Comparison of ENCODE assay signal across 32 mouse cellular contexts in the genomic region with DNA sequence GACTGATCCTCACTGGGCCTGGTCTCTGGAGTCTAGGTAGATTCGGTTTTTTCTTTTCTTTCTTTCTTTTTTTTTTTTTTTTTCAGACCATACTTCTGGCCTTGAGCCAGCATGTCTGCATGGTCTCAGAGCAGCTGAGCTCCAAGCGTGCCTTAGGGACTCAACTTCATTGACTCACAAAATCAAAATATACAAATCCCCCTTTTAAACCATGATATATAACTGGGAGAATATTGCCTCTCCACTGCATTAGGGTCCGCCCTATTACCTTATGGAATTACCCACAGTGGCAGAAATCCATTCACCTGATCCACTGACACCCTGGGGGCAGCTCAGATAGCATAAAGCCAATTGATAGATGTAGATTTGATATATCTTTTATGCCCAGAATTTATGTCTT.
DNase-seq lines count a peak whose midpoint lies in the region; ATAC-seq and TF ChIP-seq lines count a peak whose summit lies in the region.
"Had no signal": no experiment of that assay in that cellular context is flagged by ENCODE, and none has a peak within 500 bp of the region (broad histone marks: within the 10 kb centered on the region; RNA-seq: fewer than 3 reads in every experiment).

No protein-coding gene starts in this region.

- ATAC-seq in forebrain, embryonic 14.5 days = no peak
- no peak for ATAC-seq in hindbrain, embryonic 14.5 days (ENCODE audit: low FRiP score)
- ATAC-seq in midbrain, embryonic 15.5 days (replicated peaks) = 0 out of 2 replicates have a peak, but pooled peaks have one; percentile 52
- no peak for ATAC-seq in midbrain, postnatal 0 days (ENCODE audit: low FRiP score)
- ATAC-seq in neural tube, embryonic 14.5 days (ENCODE audit: low read depth) = peak; percentile 21; the same call in 1 of the 2 replicates
- ATAC-seq: forebrain, embryonic 13.5 days; lung, postnatal 0 days; Patski had no signal

- H3K4me2 ChIP-seq in forebrain, embryonic 14.5 days (ENCODE audit: low read length) = no peak overlapping the region
- no peak overlapping the region for H3K4me2 ChIP-seq in hindbrain, embryonic 14.5 days (replicated peaks)
- no peak overlapping the region for H3K4me2 ChIP-seq in midbrain, embryonic 15.5 days
- no peak overlapping the region for H3K4me2 ChIP-seq in midbrain, postnatal 0 days (ENCODE audit: low read depth, low read length, poor library complexity, severe bottlenecking)
- H3K4me2 ChIP-seq in neural tube, embryonic 14.5 days (ENCODE audit: low read depth, low read length) = no peak overlapping the region
- H3K4me2 ChIP-seq: embryonic facial prominence, embryonic 15.5 days; forebrain, embryonic 13.5 days; heart, embryonic 12.5 days; limb, embryonic 15.5 days; liver, embryonic 13.5 days had no signal

- no peaks in the 10 kb centered on the region for H3K36me3 ChIP-seq in forebrain, embryonic 14.5 days (ENCODE audit: control insufficient read depth, insufficient read depth, low read length)
- no peaks in the 10 kb centered on the region for H3K36me3 ChIP-seq in forebrain, embryonic 10.5 days (replicated peaks)
- no peaks in the 10 kb centered on the region for H3K36me3 ChIP-seq in hindbrain, embryonic 14.5 days (replicated peaks; ENCODE audit: control insufficient read depth, insufficient read depth)
- no peaks in the 10 kb centered on the region for H3K36me3 ChIP-seq in hindbrain, embryonic 10.5 days
- no peaks in the 10 kb centered on the region for H3K36me3 ChIP-seq in midbrain, embryonic 15.5 days (replicated peaks)
- no peaks in the 10 kb centered on the region for H3K36me3 ChIP-seq in midbrain, postnatal 0 days (ENCODE audit: insufficient read depth, low read length)
- no peaks in the 10 kb centered on the region for H3K36me3 ChIP-seq in neural tube, embryonic 14.5 days (ENCODE audit: control insufficient read depth, insufficient read depth, low read length)
- H3K36me3 ChIP-seq: embryonic facial prominence, embryonic 10.5 days; embryonic facial prominence, embryonic 15.5 days; G1E; heart, embryonic 12.5 days; limb, embryonic 15.5 days; liver, embryonic 13.5 days had no signal

- no peak for TF ChIP-seq CTCF in midbrain, postnatal 0 days (IDR thresholded peaks at IDR 0.05)

- peak; percentile 18 for DNase-seq in forebrain, embryonic 14.5 days (ENCODE audit: low spot score)
- DNase-seq in forebrain, embryonic 10.5 days (ENCODE audit: extremely low spot score, low spot score) = no peak
- DNase-seq in hindbrain, embryonic 14.5 days (ENCODE audit: low spot score) = no peak
- DNase-seq in hindbrain, embryonic 10.5 days (ENCODE audit: low spot score) = no peak
- DNase-seq in midbrain, postnatal 0 days (ENCODE audit: low spot score) = no peak
- DNase-seq in testis, postnatal 10 days (ENCODE audit: low spot score) = no peak
- DNase-seq: cerebellum, adult 2 months; cerebellum, postnatal 25 days; gastrocnemius, adult 2 months; gastrocnemius, postnatal 36 days; heart, adult 2 months; kidney, adult 18-20 months; kidney, postnatal 10 days; layer of hippocampus, postnatal 36 days; left cerebral cortex, postnatal 4 days; liver, embryonic 13.5 days; lung, adult 18-20 months; lung, postnatal 4 days; retina, postnatal 1 day; right cerebral cortex, postnatal 14 days; thymus, postnatal 14 days had no signal

- H3K9me3 ChIP-seq in forebrain, embryonic 14.5 days (replicated peaks; ENCODE audit: control insufficient read depth, low read length) = no peaks in the 10 kb centered on the region
- H3K9me3 ChIP-seq in forebrain, embryonic 10.5 days = no peaks in the 10 kb centered on the region
- H3K9me3 ChIP-seq in hindbrain, embryonic 14.5 days (ENCODE audit: control insufficient read depth, low read length) = no peaks in the 10 kb centered on the region
- no peaks in the 10 kb centered on the region for H3K9me3 ChIP-seq in hindbrain, embryonic 10.5 days
- H3K9me3 ChIP-seq in midbrain, embryonic 15.5 days = no peaks in the 10 kb centered on the region
- no peaks in the 10 kb centered on the region for H3K9me3 ChIP-seq in midbrain, postnatal 0 days (ENCODE audit: low read length)
- no peaks in the 10 kb centered on the region for H3K9me3 ChIP-seq in neural tube, embryonic 14.5 days (ENCODE audit: control insufficient read depth, low read length)
- H3K9me3 ChIP-seq: embryonic facial prominence, embryonic 10.5 days; embryonic facial prominence, embryonic 15.5 days; forebrain, embryonic 13.5 days; G1E; heart, embryonic 12.5 days; limb, embryonic 15.5 days; liver, embryonic 13.5 days; megakaryocyte, embryonic 14.5 days had no signal

- H3K4me3 ChIP-seq in forebrain, embryonic 14.5 days (ENCODE audit: low read depth, low read length) = no peak overlapping the region
- no peak overlapping the region for H3K4me3 ChIP-seq in forebrain, embryonic 10.5 days
- H3K4me3 ChIP-seq in hindbrain, embryonic 14.5 days (replicated peaks; ENCODE audit: low read length) = no peak overlapping the region
- no peak overlapping the region for H3K4me3 ChIP-seq in hindbrain, embryonic 10.5 days
- no peak overlapping the region for H3K4me3 ChIP-seq in midbrain, embryonic 15.5 days
- no peak overlapping the region for H3K4me3 ChIP-seq in midbrain, postnatal 0 days (ENCODE audit: low read depth, low read length)
- H3K4me3 ChIP-seq in neural tube, embryonic 14.5 days (ENCODE audit: low read depth, low read length) = no peak overlapping the region
- H3K4me3 ChIP-seq: embryonic facial prominence, embryonic 10.5 days; embryonic facial prominence, embryonic 15.5 days; forebrain, embryonic 13.5 days; gastrocnemius, adult 2 months; heart, adult 2 months; heart, embryonic 12.5 days; limb, embryonic 15.5 days; liver, embryonic 13.5 days; megakaryocyte, embryonic 14.5 days had no signal

- H3K27me3 ChIP-seq in forebrain, embryonic 14.5 days (replicated peaks; ENCODE audit: control insufficient read depth, insufficient read depth, low read length) = no peaks in the 10 kb centered on the region
- no peaks in the 10 kb centered on the region for H3K27me3 ChIP-seq in forebrain, embryonic 10.5 days (ENCODE audit: poor library complexity, severe bottlenecking)
- H3K27me3 ChIP-seq in hindbrain, embryonic 14.5 days (ENCODE audit: control insufficient read depth, insufficient read depth, low read length) = no peaks in the 10 kb centered on the region
- H3K27me3 ChIP-seq in hindbrain, embryonic 10.5 days (ENCODE audit: insufficient read depth, poor library complexity, severe bottlenecking) = no peaks in the 10 kb centered on the region
- H3K27me3 ChIP-seq in midbrain, embryonic 15.5 days (replicated peaks) = no peaks in the 10 kb centered on the region
- H3K27me3 ChIP-seq in midbrain, postnatal 0 days (ENCODE audit: insufficient read depth, low read length) = no peaks in the 10 kb centered on the region
- no peaks in the 10 kb centered on the region for H3K27me3 ChIP-seq in neural tube, embryonic 14.5 days (ENCODE audit: control insufficient read depth, insufficient read depth, low read length)
- H3K27me3 ChIP-seq: embryonic facial prominence, embryonic 15.5 days; forebrain, embryonic 13.5 days; heart, embryonic 12.5 days; limb, embryonic 15.5 days; liver, embryonic 13.5 days; megakaryocyte, embryonic 14.5 days had no signal

- peaks cover 3% of the 10 kb centered on the region; the same call in 1 of the 2 replicates for H3K4me1 ChIP-seq in forebrain, embryonic 14.5 days (ENCODE audit: control insufficient read depth, insufficient read depth, low read length)
- peaks cover 3% of the 10 kb centered on the region; the same call in 1 of the 2 replicates for H3K4me1 ChIP-seq in forebrain, embryonic 10.5 days
- H3K4me1 ChIP-seq in hindbrain, embryonic 14.5 days (replicated peaks; ENCODE audit: control insufficient read depth, insufficient read depth, low read length) = peaks cover 4% of the 10 kb centered on the region; the same call in 1 of the 2 replicates
- H3K4me1 ChIP-seq in hindbrain, embryonic 10.5 days (replicated peaks) = no peaks in the 10 kb centered on the region
- no peaks in the 10 kb centered on the region for H3K4me1 ChIP-seq in midbrain, embryonic 15.5 days
- H3K4me1 ChIP-seq in midbrain, postnatal 0 days (ENCODE audit: insufficient read depth, low read length) = no peaks in the 10 kb centered on the region
- 0 out of 2 replicates have a peak, but pooled peaks cover 4% of the 10 kb centered on the region for H3K4me1 ChIP-seq in neural tube, embryonic 14.5 days (ENCODE audit: control insufficient read depth, insufficient read depth, low read length)
- H3K4me1 ChIP-seq: embryonic facial prominence, embryonic 15.5 days; forebrain, embryonic 13.5 days; heart, embryonic 12.5 days; liver, embryonic 13.5 days; megakaryocyte, embryonic 14.5 days had no signal

- 57% methylated on average over 3 of the region's 3 CpGs for WGBS in forebrain, embryonic 14.5 days
- 91% methylated on average over 3 of the region's 3 CpGs for WGBS in forebrain, embryonic 10.5 days
- WGBS in hindbrain, embryonic 14.5 days = 29% methylated on average over 3 of the region's 3 CpGs
- WGBS in hindbrain, embryonic 10.5 days = 85% methylated on average over 3 of the region's 3 CpGs
- WGBS in midbrain, embryonic 15.5 days = 42% methylated on average over 3 of the region's 3 CpGs
- WGBS in midbrain, postnatal 0 days = 41% methylated on average over 3 of the region's 3 CpGs
- 21% methylated on average over 3 of the region's 3 CpGs for WGBS in neural tube, embryonic 14.5 days

- no peak overlapping the region for H3K9ac ChIP-seq in forebrain, embryonic 14.5 days (ENCODE audit: low read length)
- no peak overlapping the region for H3K9ac ChIP-seq in hindbrain, embryonic 14.5 days
- H3K9ac ChIP-seq in midbrain, embryonic 15.5 days = no peak overlapping the region
- H3K9ac ChIP-seq in midbrain, postnatal 0 days (replicated peaks; ENCODE audit: low read length, poor library complexity, severe bottlenecking) = no peak overlapping the region
- no peak overlapping the region for H3K9ac ChIP-seq in neural tube, embryonic 14.5 days (replicated peaks; ENCODE audit: low read depth, low read length)
- H3K9ac ChIP-seq: embryonic facial prominence, embryonic 15.5 days; forebrain, embryonic 13.5 days; heart, embryonic 12.5 days; limb, embryonic 15.5 days; liver, embryonic 13.5 days had no signal

- H3K27ac ChIP-seq in forebrain, embryonic 14.5 days (ENCODE audit: low read depth, low read length) = no peak overlapping the region
- H3K27ac ChIP-seq in forebrain, embryonic 10.5 days = no peak overlapping the region
- H3K27ac ChIP-seq in hindbrain, embryonic 14.5 days = 0 out of 2 replicates have a peak overlapping the region, but pooled peaks have one; percentile 12
- no peak overlapping the region for H3K27ac ChIP-seq in hindbrain, embryonic 10.5 days
- H3K27ac ChIP-seq in midbrain, embryonic 15.5 days = no peak overlapping the region
- H3K27ac ChIP-seq in midbrain, postnatal 0 days (ENCODE audit: low read depth, low read length) = no peak overlapping the region
- H3K27ac ChIP-seq in neural tube, embryonic 14.5 days (ENCODE audit: low read depth, low read length) = 0 out of 2 replicates have a peak overlapping the region, but pooled peaks have one; percentile 34
- H3K27ac ChIP-seq: embryonic facial prominence, embryonic 10.5 days; embryonic facial prominence, embryonic 15.5 days; forebrain, embryonic 13.5 days; gastrocnemius, adult 2 months; heart, adult 2 months; limb, embryonic 15.5 days; liver, embryonic 13.5 days had no signal

Comparison
In these comparisons a context has a peak if more than half of its experiments do, and no peak if none do; other contexts are left out.
1. ATAC-seq: peak in midbrain, embryonic 15.5 days (single experiment) and neural tube, embryonic 14.5 days (single experiment); none in forebrain, embryonic 14.5 days (single experiment), hindbrain, embryonic 14.5 days (single experiment) and midbrain, postnatal 0 days (single experiment).
2. H3K27ac ChIP-seq: peak in hindbrain, embryonic 14.5 days (single experiment) and neural tube, embryonic 14.5 days (single experiment); none in forebrain, embryonic 14.5 days (single experiment), forebrain, embryonic 10.5 days (single experiment), hindbrain, embryonic 10.5 days (single experiment), midbrain, embryonic 15.5 days (single experiment) and midbrain, postnatal 0 days (single experiment).